Mouse (Mus musculus) stomach, embryonic 14.5 days (tissue): Measurements from ENCODE around the gene Abcc3. TPM values are rescaled to one million over a fixed set of nuclear protein-coding genes. Genes with fewer than 3 reads are reported as not detected.

Experiments used
- ATAC-seq: fragments of 200-750 bp; cut with Nextera tagmentation; 2 replicates; pipeline ENCODE4 v1.8.0; 2017; ENCODE audit warnings: low read depth, moderate TSS enrichment; ENCODE audit not compliant: insufficient number of reproducible peaks, insufficient read depth, low FRiP score
- H3K27ac ChIP-seq: fragments of 300-500 bp; sonication (generic); 2 replicates; pipeline ENCODE4 v1.5.1; 2014; ENCODE audit warnings: mild to moderate bottlenecking, low read length, moderate library complexity, mixed read lengths
- H3K27me3 ChIP-seq: fragments of 300-500 bp; sonication (generic); 2 replicates; pipeline ENCODE4 v1.6.1; 2014; ENCODE audit warnings: low read length, control low read depth, mixed read lengths; ENCODE audit not compliant: control insufficient read depth, insufficient read depth
- H3K36me3 ChIP-seq: fragments of 300-500 bp; sonication (generic); 2 replicates; pipeline ENCODE4 v1.6.1; 2014; ENCODE audit warnings: mild to moderate bottlenecking, control low read depth, low read length, moderate library complexity, mixed read lengths; ENCODE audit not compliant: control insufficient read depth, insufficient read depth
- H3K4me1 ChIP-seq: fragments of 300-500 bp; sonication (generic); 2 replicates; pipeline ENCODE4 v1.6.1; 2014; ENCODE audit warnings: low read length, control low read depth, mixed read lengths; ENCODE audit not compliant: control insufficient read depth, insufficient read depth
- H3K4me2 ChIP-seq: fragments of 300-500 bp; sonication (generic); replicated peaks from 2 replicates; pipeline ENCODE4 v1.6.1; 2014; ENCODE audit warnings: low read depth, low read length, control low read depth
- H3K4me3 ChIP-seq: fragments of 300-500 bp; sonication (generic); 2 replicates; pipeline ENCODE4 v1.5.1; 2014; ENCODE audit warnings: low read depth, low read length, control low read depth
- H3K9ac ChIP-seq: fragments of 300-500 bp; sonication (generic); replicated peaks from 2 replicates; pipeline ENCODE4 v1.6.1; 2014; ENCODE audit warnings: low read depth, mild to moderate bottlenecking, control low read depth, low read length, moderate library complexity, mixed read lengths
- H3K9me3 ChIP-seq: fragments of 300-500 bp; sonication (generic); 2 replicates; pipeline ENCODE4 v1.6.1; 2016; ENCODE audit warnings: low read depth, low read length, control low read depth; ENCODE audit not compliant: control insufficient read depth
- WGBS: fragments of 180-500 bp; shearing (Covaris S2); extraction: QIAGEN DNeasy Blood & Tissue Kit; methylation state at CpG from one replicate; pipeline ENCODE4 v1.1.7; 2014; 5-methylcytosine and 5-hydroxymethylcytosine counted together
- polyA plus RNA-seq: library from polyadenylated mRNA; unstranded; fragments of >200 nt; fragmentation: Nextera tagmentation; extraction: Ambion mirVana; gene quantifications from 2 replicates; pipeline ENCODE4 v1.2.1, GENCODE M21; 2014

The Abcc3 gene
- polyA plus RNA-seq, 1 experiment from 2014 or later: 4.5 TPM

- no peak overlapping the region for H3K9ac ChIP-seq
- ATAC-seq: no peak
- no peak overlapping the region for H3K4me2 ChIP-seq
- no peak overlapping the region for H3K27ac ChIP-seq
- no peak overlapping the region for H3K4me3 ChIP-seq
- no peaks in the 10 kb centered on the region for H3K27me3 ChIP-seq
- no peaks in the 10 kb centered on the region for H3K9me3 ChIP-seq
- H3K36me3 ChIP-seq: no peaks in the 10 kb centered on the region; the same call in none of the 2 replicates
- H3K4me1 ChIP-seq: peaks cover 27% of the 10 kb centered on the region
- WGBS: 47% methylated on average over 15 of the region's 15 CpGs
Observed at GRCm38 (mm10) chr11:94424380-94424779, 31.6 kb upstream of the Abcc3 start.

GRCm38 (mm10) chr11:94423855-94424254, 31.1 kb upstream of the Abcc3 start:
- Histone ChIP-seq H3K4me1 (peaks cover 21% of the 10 kb centered on the region), H3K27ac (no peak overlapping the region), H3K36me3 (no peaks in the 10 kb centered on the region; the same call in none of the 2 replicates), H3K27me3 (no peaks in the 10 kb centered on the region), H3K4me2 (no peak overlapping the region), H3K9ac (no peak overlapping the region), H3K4me3 (no peak overlapping the region), H3K9me3 (no peaks in the 10 kb centered on the region)
- ATAC-seq: no peak
- WGBS: 62% methylated on average over 5 of the region's 5 CpGs

GRCm38 (mm10) chr11:94420991-94421390, 28.2 kb upstream of the Abcc3 start:
- no peak overlapping the region for H3K27ac ChIP-seq
- H3K4me3 ChIP-seq: no peak overlapping the region
- H3K4me1 ChIP-seq: peaks cover 8% of the 10 kb centered on the region
- ATAC-seq: no peak
- H3K9ac ChIP-seq: no peak overlapping the region
- peaks cover 9% of the 10 kb centered on the region for H3K36me3 ChIP-seq
- no peaks in the 10 kb centered on the region for H3K27me3 ChIP-seq
- H3K9me3 ChIP-seq: no peaks in the 10 kb centered on the region
- WGBS: 72% methylated on average over 6 of the region's 6 CpGs
- H3K4me2 ChIP-seq: no peak overlapping the region

- H3K9me3 ChIP-seq: no peaks in the 10 kb centered on the region
- H3K27me3 ChIP-seq: no peaks in the 10 kb centered on the region
- no peak overlapping the region for H3K4me3 ChIP-seq
- H3K9ac ChIP-seq: no peak overlapping the region
- 17% methylated on average over 7 of the region's 7 CpGs for WGBS
- H3K4me1 ChIP-seq: peaks cover 5% of the 10 kb centered on the region
- ATAC-seq: no peak
- peaks cover 9% of the 10 kb centered on the region for H3K36me3 ChIP-seq
- no peak overlapping the region for H3K27ac ChIP-seq
- H3K4me2 ChIP-seq: no peak overlapping the region
Observed at GRCm38 (mm10) chr11:94420325-94420724, 27.5 kb upstream of the Abcc3 start.

DNA sequence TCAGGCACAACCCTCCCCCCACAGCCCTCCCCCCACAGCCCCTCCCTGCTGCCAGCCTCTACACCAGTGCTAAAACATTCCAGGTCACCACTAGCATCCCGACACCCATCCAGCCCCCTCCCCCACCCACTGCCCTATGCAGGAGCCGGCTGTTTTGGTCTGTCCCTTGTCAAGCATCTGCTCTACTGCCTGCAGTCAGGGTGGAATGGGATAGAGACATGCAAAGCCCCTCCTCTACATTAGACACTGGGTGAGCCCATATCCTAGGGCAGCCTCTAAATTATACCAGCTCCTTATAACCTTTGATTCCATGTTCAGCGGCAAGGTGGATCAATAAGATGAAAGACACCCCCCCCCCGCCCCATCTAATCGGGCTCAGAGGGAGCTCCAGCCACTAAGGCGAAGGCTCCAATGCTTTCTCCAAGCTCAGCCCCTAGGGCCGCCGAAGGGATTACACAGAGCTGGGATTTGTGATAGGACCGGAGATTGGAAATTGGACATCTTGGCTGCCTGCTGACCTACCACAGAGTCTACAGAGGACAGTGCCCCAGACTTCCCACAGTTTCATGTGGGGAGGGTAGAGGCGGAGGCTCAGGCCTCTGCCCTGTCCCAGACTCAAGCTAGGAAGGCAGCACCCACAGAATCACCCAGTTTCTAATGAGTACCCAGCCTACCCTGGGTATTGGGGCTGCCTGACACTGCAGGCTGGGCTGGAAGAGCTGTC, 26.4 kb upstream of the Abcc3 start:
- 57% methylated on average over 10 of the region's 10 CpGs for WGBS

DNA sequence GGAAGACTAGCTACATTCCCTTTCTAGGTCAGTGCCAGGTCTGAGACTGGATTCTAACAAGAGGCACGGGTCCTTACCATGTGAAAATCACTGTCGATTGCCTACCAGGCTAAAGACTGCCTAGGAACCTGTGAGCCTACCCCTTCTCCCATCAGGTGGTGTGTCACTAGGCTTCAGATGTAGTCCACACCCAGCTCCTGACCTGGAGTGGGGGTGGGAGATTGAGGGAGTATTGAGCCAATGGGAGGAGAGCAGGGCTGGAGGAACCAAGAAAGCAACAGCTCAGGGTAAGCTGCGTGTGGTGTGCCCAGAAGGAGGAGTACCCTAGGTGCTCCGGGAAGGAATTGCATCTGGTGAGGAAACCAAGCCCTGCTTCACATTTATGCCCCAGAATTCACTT, 21.2 kb upstream of the Abcc3 start:
- ATAC-seq: peak; percentile 47
- Histone ChIP-seq H3K27ac (no peak overlapping the region), H3K36me3 (peaks cover 11% of the 10 kb centered on the region; the same call in 1 of the 2 replicates), H3K9me3 (no peaks in the 10 kb centered on the region), H3K27me3 (no peaks in the 10 kb centered on the region), H3K4me1 (peaks cover 15% of the 10 kb centered on the region; the same call in 1 of the 2 replicates), H3K4me3 (no peak overlapping the region), H3K9ac (no peak overlapping the region), H3K4me2 (no peak overlapping the region)
- 58% methylated on average over 4 of the region's 4 CpGs for WGBS

More for the DNA sequence above, 26.4 kb upstream of the Abcc3 start:
- Histone ChIP-seq H3K36me3 (peaks cover 9% of the 10 kb centered on the region; the same call in 1 of the 2 replicates), H3K9me3 (no peaks in the 10 kb centered on the region), H3K4me1 (peaks cover 9% of the 10 kb centered on the region), H3K9ac (no peak overlapping the region), H3K27ac (no peak overlapping the region), H3K27me3 (no peaks in the 10 kb centered on the region), H3K4me3 (no peak overlapping the region), H3K4me2 (no peak overlapping the region)
- no peak for ATAC-seq

- Histone ChIP-seq H3K9me3 (no peaks in the 10 kb centered on the region), H3K36me3 (peaks cover 9% of the 10 kb centered on the region; the same call in 1 of the 2 replicates), H3K4me1 (peaks cover 15% of the 10 kb centered on the region; the same call in 1 of the 2 replicates), H3K9ac (no peak overlapping the region), H3K4me2 (no peak overlapping the region), H3K27ac (no peak overlapping the region), H3K27me3 (no peaks in the 10 kb centered on the region), H3K4me3 (no peak overlapping the region)
- no peak; the same call in 1 of the 2 replicates for ATAC-seq
- 32% methylated on average over 8 of the region's 8 CpGs for WGBS
Observed at GRCm38 (mm10) chr11:94413516-94413915, 20.7 kb upstream of the Abcc3 start.

- no peak for ATAC-seq
- Histone ChIP-seq H3K36me3 (peaks cover 8% of the 10 kb centered on the region; the same call in 1 of the 2 replicates), H3K27me3 (no peaks in the 10 kb centered on the region), H3K4me2 (no peak overlapping the region), H3K9me3 (no peaks in the 10 kb centered on the region), H3K27ac (no peak overlapping the region), H3K9ac (no peak overlapping the region), H3K4me3 (no peak overlapping the region), H3K4me1 (peaks cover 16% of the 10 kb centered on the region; the same call in 1 of the 2 replicates)
- WGBS: 30% methylated on average over 10 of the region's 10 CpGs
Observed at GRCm38 (mm10) chr11:94412998-94413469, 20.2 kb upstream of the Abcc3 start.
